Mouse (Mus musculus): ENCODE data around the gene Majin. TPM values are rescaled to one million over a fixed set of nuclear protein-coding genes. Genes with fewer than 3 reads are reported as not detected.

Gene Majin
- polyA plus RNA-seq, 1 experiment from 2014 or later, result not detected

GRCm38 (mm10) chr19:6247526-6248300 lies 63.5 kb downstream of the Majin start:
- Histone ChIP-seq H3K4me3 (ENCODE audit: low read depth, low read length) (no peak overlapping the region), H3K27me3 (ENCODE audit: control insufficient read depth, insufficient read depth, low read length) (no peaks in the 10 kb centered on the region), H3K36me3 (replicated peaks; ENCODE audit: control insufficient read depth, insufficient read depth, low read depth, low read length) (no peaks in the 10 kb centered on the region; the same call in 1 of the 2 replicates), H3K4me1 (ENCODE audit: control insufficient read depth, insufficient read depth, low read length) (no peaks in the 10 kb centered on the region), H3K4me2 (ENCODE audit: low read depth, low read length) (no peak overlapping the region), H3K27ac (replicated peaks; ENCODE audit: low read depth, low read length) (no peak overlapping the region), H3K9ac (replicated peaks; ENCODE audit: low read length) (no peak overlapping the region), H3K9me3 (replicated peaks; ENCODE audit: control insufficient read depth, low read length) (no peaks in the 10 kb centered on the region)
- no peak for DNase-seq (ENCODE audit: low spot score)
- 94% methylated on average over 29 of the region's 29 CpGs for WGBS
- no peak for ATAC-seq (replicated peaks; ENCODE audit: insufficient number of reproducible peaks, low FRiP score, low TSS enrichment, low read depth)

DNA sequence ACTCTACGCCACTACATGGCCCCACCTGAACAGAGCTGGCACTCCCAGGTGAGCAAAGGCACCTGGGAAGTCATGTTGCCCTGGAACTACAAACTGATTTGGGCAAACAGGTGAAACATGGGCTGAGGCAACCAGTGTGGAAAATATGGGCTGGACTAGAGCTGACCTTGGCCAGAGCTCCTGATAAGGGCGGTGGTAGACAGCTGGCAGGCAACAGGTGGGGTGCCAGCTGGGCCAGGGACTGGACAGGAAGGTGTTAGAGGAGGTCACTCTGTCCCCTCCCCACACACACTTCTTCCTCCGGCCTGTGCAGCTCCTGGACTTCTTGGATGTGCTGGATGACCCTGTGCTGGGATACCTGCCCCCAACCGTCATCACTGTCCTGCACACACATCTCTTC lies 68.8 kb downstream of the Majin start:
- H3K27ac ChIP-seq (replicated peaks; ENCODE audit: low read depth, low read length), result no peak overlapping the region
- no peak overlapping the region for H3K4me3 ChIP-seq (ENCODE audit: low read depth, low read length)
- H3K27me3 ChIP-seq (ENCODE audit: control insufficient read depth, insufficient read depth, low read length), result no peaks in the 10 kb centered on the region
- 89% methylated on average over 4 of the region's 4 CpGs for WGBS
- no peak overlapping the region for H3K9ac ChIP-seq (replicated peaks; ENCODE audit: low read length)
- DNase-seq (ENCODE audit: low spot score), result no peak
- peaks cover 2% of the 10 kb centered on the region for H3K36me3 ChIP-seq (replicated peaks; ENCODE audit: control insufficient read depth, insufficient read depth, low read depth, low read length)
- H3K9me3 ChIP-seq (replicated peaks; ENCODE audit: control insufficient read depth, low read length), result no peaks in the 10 kb centered on the region
- no peak for ATAC-seq (replicated peaks; ENCODE audit: insufficient number of reproducible peaks, low FRiP score, low TSS enrichment, low read depth)
- H3K4me1 ChIP-seq (ENCODE audit: control insufficient read depth, insufficient read depth, low read length), result no peaks in the 10 kb centered on the region
- H3K4me2 ChIP-seq (ENCODE audit: low read depth, low read length), result no peak overlapping the region

DNA sequence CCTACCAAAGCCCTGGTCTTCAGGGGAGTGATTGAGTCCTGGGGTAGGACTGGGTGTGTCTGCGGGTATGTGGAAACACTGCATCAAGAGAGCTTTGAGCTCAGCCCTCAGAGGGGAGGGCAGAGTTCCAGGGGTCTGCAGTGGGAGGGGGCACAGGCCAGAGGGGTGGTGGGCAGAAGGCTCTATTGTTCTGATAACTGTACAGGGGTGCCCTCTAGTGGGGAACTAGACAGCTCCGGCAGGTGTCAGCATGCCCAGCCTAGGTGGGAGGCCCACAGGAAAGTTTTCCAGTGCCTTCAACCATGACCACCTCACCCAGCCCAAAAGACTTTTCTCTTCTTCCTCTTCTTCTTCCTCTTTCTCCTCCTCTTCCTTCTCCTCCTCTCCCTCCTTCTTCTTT lies 76.2 kb downstream of the Majin start:
- ATAC-seq (replicated peaks; ENCODE audit: insufficient number of reproducible peaks, low FRiP score, low TSS enrichment, low read depth), result no peak
- DNase-seq (ENCODE audit: low spot score), result peak; percentile 64
- Histone ChIP-seq H3K27ac (replicated peaks; ENCODE audit: low read depth, low read length) (no peak overlapping the region), H3K9me3 (replicated peaks; ENCODE audit: control insufficient read depth, low read length) (no peaks in the 10 kb centered on the region), H3K9ac (replicated peaks; ENCODE audit: low read length) (no peak overlapping the region), H3K4me2 (ENCODE audit: low read depth, low read length) (no peak overlapping the region), H3K27me3 (ENCODE audit: control insufficient read depth, insufficient read depth, low read length) (no peaks in the 10 kb centered on the region), H3K36me3 (replicated peaks; ENCODE audit: control insufficient read depth, insufficient read depth, low read depth, low read length) (no peaks in the 10 kb centered on the region; the same call in none of the 2 replicates), H3K4me1 (ENCODE audit: control insufficient read depth, insufficient read depth, low read length) (no peaks in the 10 kb centered on the region), H3K4me3 (ENCODE audit: low read depth, low read length) (no peak overlapping the region)
- WGBS, result 77% methylated on average over 2 of the region's 2 CpGs

GRCm38 (mm10) chr19:6260946-6261345 lies 76.8 kb downstream of the Majin start:
- Histone ChIP-seq H3K36me3 (replicated peaks; ENCODE audit: control insufficient read depth, insufficient read depth, low read depth, low read length) (no peaks in the 10 kb centered on the region; the same call in 1 of the 2 replicates), H3K4me1 (ENCODE audit: control insufficient read depth, insufficient read depth, low read length) (no peaks in the 10 kb centered on the region), H3K9ac (replicated peaks; ENCODE audit: low read length) (no peak overlapping the region), H3K4me2 (ENCODE audit: low read depth, low read length) (no peak overlapping the region), H3K27ac (replicated peaks; ENCODE audit: low read depth, low read length) (no peak overlapping the region), H3K27me3 (ENCODE audit: control insufficient read depth, insufficient read depth, low read length) (no peaks in the 10 kb centered on the region), H3K4me3 (ENCODE audit: low read depth, low read length) (no peak overlapping the region), H3K9me3 (replicated peaks; ENCODE audit: control insufficient read depth, low read length) (no peaks in the 10 kb centered on the region)
- WGBS, result 77% methylated on average over 4 of the region's 4 CpGs
- DNase-seq (ENCODE audit: low spot score) (no peak), ATAC-seq (replicated peaks; ENCODE audit: insufficient number of reproducible peaks, low FRiP score, low TSS enrichment, low read depth) (no peak)

- DNase-seq (ENCODE audit: low spot score) (no peak), ATAC-seq (replicated peaks; ENCODE audit: insufficient number of reproducible peaks, low FRiP score, low TSS enrichment, low read depth) (no peak)
- H3K27me3 ChIP-seq (ENCODE audit: control insufficient read depth, insufficient read depth, low read length), result no peaks in the 10 kb centered on the region
- no peaks in the 10 kb centered on the region for H3K4me1 ChIP-seq (ENCODE audit: control insufficient read depth, insufficient read depth, low read length)
- H3K4me3 ChIP-seq (ENCODE audit: low read depth, low read length), result no peak overlapping the region
- 91% methylated on average over 14 of the region's 14 CpGs for WGBS
- H3K27ac ChIP-seq (replicated peaks; ENCODE audit: low read depth, low read length), result no peak overlapping the region
- no peaks in the 10 kb centered on the region for H3K9me3 ChIP-seq (replicated peaks; ENCODE audit: control insufficient read depth, low read length)
- no peak overlapping the region for H3K9ac ChIP-seq (replicated peaks; ENCODE audit: low read length)
- no peaks in the 10 kb centered on the region; the same call in 1 of the 2 replicates for H3K36me3 ChIP-seq (replicated peaks; ENCODE audit: control insufficient read depth, insufficient read depth, low read depth, low read length)
- H3K4me2 ChIP-seq (ENCODE audit: low read depth, low read length), result no peak overlapping the region
These were observed 77.2 kb downstream of the Majin start for GRCm38 (mm10) chr19:6261379-6261778.

GRCm38 (mm10) chr19:6262222-6262621 lies 78.0 kb downstream of the Majin start:
- H3K36me3 ChIP-seq (replicated peaks; ENCODE audit: control insufficient read depth, insufficient read depth, low read depth, low read length), result no peaks in the 10 kb centered on the region; the same call in 1 of the 2 replicates
- 53% methylated on average over 7 of the region's 7 CpGs for WGBS

DNA sequence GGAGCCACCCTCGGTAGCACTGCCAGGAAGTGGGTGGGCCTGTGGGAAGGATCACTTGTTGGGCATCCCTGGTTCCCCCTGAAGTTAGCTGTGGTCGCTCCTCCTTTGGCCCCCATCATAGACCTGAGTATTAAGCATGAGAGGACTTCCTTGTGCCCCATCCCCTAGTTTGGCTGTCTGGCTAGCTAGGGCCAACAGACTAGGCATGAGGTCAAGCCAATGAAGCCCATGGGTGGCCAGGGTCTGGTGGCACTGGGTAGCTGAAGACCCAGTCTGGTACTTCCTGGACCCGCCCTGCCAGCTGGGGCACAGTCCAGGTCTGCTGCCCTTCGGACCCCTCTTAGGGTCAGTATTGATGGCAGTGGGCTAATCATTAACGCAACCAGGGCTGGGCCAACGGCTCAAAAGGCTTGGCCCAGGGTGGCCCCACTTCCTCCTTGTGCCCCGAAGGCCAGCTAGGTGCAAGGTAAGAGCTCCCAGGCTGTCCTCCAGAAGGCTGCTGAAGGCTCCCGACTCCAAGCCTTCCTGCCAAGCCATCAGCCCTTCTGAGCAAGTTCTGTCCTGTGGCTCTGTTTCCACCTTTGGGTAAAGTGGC lies 78.7 kb downstream of the Majin start:
- Histone ChIP-seq H3K4me2 (ENCODE audit: low read depth, low read length) (no peak overlapping the region), H3K4me1 (ENCODE audit: control insufficient read depth, insufficient read depth, low read length) (no peaks in the 10 kb centered on the region), H3K36me3 (replicated peaks; ENCODE audit: control insufficient read depth, insufficient read depth, low read depth, low read length) (no peaks in the 10 kb centered on the region; the same call in 1 of the 2 replicates), H3K27me3 (ENCODE audit: control insufficient read depth, insufficient read depth, low read length) (no peaks in the 10 kb centered on the region), H3K9ac (replicated peaks; ENCODE audit: low read length) (no peak overlapping the region), H3K27ac (replicated peaks; ENCODE audit: low read depth, low read length) (no peak overlapping the region), H3K9me3 (replicated peaks; ENCODE audit: control insufficient read depth, low read length) (no peaks in the 10 kb centered on the region), H3K4me3 (ENCODE audit: low read depth, low read length) (no peak overlapping the region)
- ATAC-seq (replicated peaks; ENCODE audit: insufficient number of reproducible peaks, low FRiP score, low TSS enrichment, low read depth) (no peak), DNase-seq (ENCODE audit: low spot score) (no peak)
- 89% methylated on average over 8 of the region's 8 CpGs for WGBS

More at GRCm38 (mm10) chr19:6262222-6262621, 78.0 kb downstream of the Majin start:
- no peak overlapping the region for H3K4me3 ChIP-seq (ENCODE audit: low read depth, low read length)
- no peaks in the 10 kb centered on the region for H3K27me3 ChIP-seq (ENCODE audit: control insufficient read depth, insufficient read depth, low read length)
- H3K27ac ChIP-seq (replicated peaks; ENCODE audit: low read depth, low read length), result no peak overlapping the region
- H3K4me1 ChIP-seq (ENCODE audit: control insufficient read depth, insufficient read depth, low read length), result no peaks in the 10 kb centered on the region
- H3K4me2 ChIP-seq (ENCODE audit: low read depth, low read length), result no peak overlapping the region
- no peak overlapping the region for H3K9ac ChIP-seq (replicated peaks; ENCODE audit: low read length)
- H3K9me3 ChIP-seq (replicated peaks; ENCODE audit: control insufficient read depth, low read length), result no peaks in the 10 kb centered on the region
- no peak for ATAC-seq (replicated peaks; ENCODE audit: insufficient number of reproducible peaks, low FRiP score, low TSS enrichment, low read depth)
- peak; percentile 68 for DNase-seq (ENCODE audit: low spot score)

GRCm38 (mm10) chr19:6264200-6264599 lies 80.0 kb downstream of the Majin start:
- WGBS, result 83% methylated on average over 9 of the region's 9 CpGs
- no peak for ATAC-seq (replicated peaks; ENCODE audit: insufficient number of reproducible peaks, low FRiP score, low TSS enrichment, low read depth)

More at GRCm38 (mm10) chr19:6264200-6264599, 80.0 kb downstream of the Majin start:
- Histone ChIP-seq H3K4me3 (ENCODE audit: low read depth, low read length) (no peak overlapping the region), H3K27ac (replicated peaks; ENCODE audit: low read depth, low read length) (no peak overlapping the region), H3K4me2 (ENCODE audit: low read depth, low read length) (no peak overlapping the region), H3K4me1 (ENCODE audit: control insufficient read depth, insufficient read depth, low read length) (no peaks in the 10 kb centered on the region), H3K27me3 (ENCODE audit: control insufficient read depth, insufficient read depth, low read length) (no peaks in the 10 kb centered on the region), H3K9ac (replicated peaks; ENCODE audit: low read length) (no peak overlapping the region), H3K36me3 (replicated peaks; ENCODE audit: control insufficient read depth, insufficient read depth, low read depth, low read length) (no peaks in the 10 kb centered on the region; the same call in 1 of the 2 replicates), H3K9me3 (replicated peaks; ENCODE audit: control insufficient read depth, low read length) (no peaks in the 10 kb centered on the region)
- no peak for DNase-seq (ENCODE audit: low spot score)
